Mouse (Mus musculus) erythroblast, adult 5-6 weeks (primary cell): ENCODE measurements around the gene Ctcf. TPM values are rescaled to one million over a fixed set of nuclear protein-coding genes. Genes with fewer than 3 reads are reported as not detected.

Experiments used
- ATAC-seq: replicated peaks from 2 replicates; pipeline ENCODE4 v1.8.0; 2016; ENCODE audit warnings: moderate number of reproducible peaks, mild to moderate bottlenecking, moderate TSS enrichment, inconsistent platforms; ENCODE audit not compliant: poor library complexity, low FRiP score, severe bottlenecking
- total RNA-seq, 2 experiments: library from RNA; stranded (forward) in 1 of 2; stranded (reverse) in 1 of 2; fragments of 150-400 nt in 1 of 2; fragments of 200-764, 138-1000 nt in 1 of 2; gene quantifications; 2 replicates each; pipeline versions ENCODE4 v1.2.3 to v1.2.4; 2015 to 2017; ENCODE audit warnings: low replicate concordance in 2 of 2

Ctcf gene
- total RNA-seq, 2 experiments from 2014 or later, result 68.8 to 81.5 TPM

- no peak for ATAC-seq
These were observed 22.4 kb upstream of the Ctcf start for GRCm38 (mm10) chr8:105613830-105614511.

GRCm38 (mm10) chr8:105615942-105616341 lies 20.4 kb upstream of the Ctcf start:
- no peak for ATAC-seq

DNA sequence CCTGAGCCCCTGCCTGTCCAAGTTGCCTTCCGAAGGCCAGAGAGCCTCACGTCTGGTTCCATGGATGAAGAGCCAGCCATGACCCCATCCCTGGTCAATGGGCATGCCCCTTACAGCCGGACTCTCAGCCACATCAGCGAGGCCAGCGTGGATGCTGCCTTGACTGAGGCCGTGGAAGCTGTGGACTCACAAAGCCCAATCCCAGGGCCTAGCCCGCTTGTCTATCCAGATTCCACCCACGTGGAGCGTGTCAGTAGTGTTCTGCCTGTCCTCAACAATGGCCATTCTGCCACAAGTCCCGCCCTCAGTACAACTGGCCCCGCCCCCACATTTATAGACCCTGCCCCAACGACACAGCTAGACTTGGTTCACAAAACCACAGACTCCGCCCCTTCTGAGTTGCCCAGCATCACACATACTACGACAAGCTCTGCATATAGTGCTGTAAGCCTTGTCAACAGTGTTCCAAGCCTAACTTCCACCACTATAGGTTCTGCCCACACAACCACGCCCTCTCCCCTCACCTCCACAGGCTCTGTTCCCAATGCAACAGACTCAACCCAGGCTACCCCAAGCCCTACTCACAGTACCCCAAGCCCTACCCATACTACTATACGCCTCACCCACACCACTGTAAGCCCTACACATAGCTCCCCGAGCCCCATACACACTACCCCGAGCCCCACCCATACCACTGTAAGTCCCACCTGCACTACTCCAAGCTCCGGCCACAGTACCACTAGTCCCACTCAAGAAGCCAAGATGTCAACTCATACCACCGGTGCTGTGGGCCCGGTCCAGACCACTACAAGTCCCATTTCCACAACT lies 18.7 kb upstream of the Ctcf start:
- ATAC-seq, result no peak

DNA sequence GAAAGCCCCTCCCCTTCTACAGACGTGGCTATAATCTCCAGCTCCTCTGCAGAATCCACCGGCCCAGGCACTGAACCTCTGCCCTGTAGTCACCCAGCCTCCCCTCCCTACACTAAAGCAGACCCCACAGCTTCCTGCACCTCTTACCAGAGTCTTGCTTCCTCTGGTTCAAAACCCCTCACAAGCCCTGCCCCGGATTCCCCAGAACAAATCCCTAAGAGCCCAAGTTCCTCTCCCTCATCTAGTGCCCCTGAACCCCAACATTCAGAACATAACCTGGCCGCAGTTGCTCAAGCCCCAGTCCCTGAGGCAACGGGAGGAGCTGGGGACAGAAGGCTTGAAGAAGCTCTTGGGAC lies 18.1 kb upstream of the Ctcf start:
- no peak for ATAC-seq

GRCm38 (mm10) chr8:105618892-105619591 lies 17.3 kb upstream of the Ctcf start:
- no peak for ATAC-seq

DNA sequence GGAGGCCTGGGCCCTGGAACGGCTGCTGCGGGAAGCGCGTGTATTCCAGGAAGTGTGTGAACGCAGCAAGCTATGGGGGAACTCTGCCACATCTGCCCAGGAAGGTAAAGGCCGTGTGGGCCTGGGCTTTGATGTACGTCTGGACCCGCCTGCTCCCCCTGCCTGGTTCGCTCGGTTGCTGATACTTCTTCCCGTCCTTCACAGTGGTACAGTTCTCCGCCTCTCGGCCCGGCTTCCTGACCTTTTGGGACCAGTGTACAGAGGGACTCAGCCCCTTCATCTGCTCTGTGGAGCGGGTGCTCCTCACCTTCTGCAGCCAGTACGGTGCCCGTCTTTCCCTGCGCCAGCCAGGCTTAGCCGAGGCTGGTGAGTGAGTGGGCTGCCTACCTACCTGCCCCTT lies 16.2 kb upstream of the Ctcf start:
- no peak for ATAC-seq

DNA sequence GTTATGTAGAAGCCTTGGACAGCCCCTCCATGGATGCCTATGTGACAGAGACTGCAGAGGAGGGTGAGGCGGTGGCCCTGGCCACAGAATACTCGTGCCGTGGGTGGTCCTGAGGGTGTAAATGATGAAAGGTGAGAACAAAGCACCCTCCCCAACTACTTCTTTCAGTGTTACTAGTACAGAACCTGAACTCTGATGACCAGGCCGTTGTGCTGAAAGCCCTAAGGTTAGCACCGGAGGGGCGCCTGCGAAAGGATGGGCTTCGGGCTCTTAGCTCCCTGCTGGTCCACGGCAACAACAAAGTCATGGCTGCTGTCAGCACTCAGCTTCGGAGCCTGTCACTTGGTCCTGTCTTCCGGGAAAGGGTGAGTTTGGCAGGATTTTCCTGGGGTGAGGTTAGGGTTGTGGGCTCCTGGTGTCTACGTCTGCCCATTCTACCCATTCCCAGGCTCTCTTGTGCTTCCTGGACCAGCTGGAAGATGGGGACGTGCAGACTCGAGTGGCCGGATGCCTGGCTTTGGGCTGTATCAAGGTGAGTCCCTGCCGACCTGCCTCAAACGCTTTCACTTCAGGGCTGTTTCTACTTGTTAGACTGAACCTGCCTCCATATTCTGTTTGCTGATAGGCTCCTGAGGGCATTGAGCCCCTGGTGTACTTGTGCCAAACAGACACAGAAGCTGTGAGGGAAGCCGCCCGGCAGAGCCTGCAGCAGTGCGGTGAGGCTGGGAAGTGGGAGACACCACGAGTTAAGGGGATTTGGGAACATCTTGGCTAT lies 15.2 kb upstream of the Ctcf start:
- no peak for ATAC-seq

DNA sequence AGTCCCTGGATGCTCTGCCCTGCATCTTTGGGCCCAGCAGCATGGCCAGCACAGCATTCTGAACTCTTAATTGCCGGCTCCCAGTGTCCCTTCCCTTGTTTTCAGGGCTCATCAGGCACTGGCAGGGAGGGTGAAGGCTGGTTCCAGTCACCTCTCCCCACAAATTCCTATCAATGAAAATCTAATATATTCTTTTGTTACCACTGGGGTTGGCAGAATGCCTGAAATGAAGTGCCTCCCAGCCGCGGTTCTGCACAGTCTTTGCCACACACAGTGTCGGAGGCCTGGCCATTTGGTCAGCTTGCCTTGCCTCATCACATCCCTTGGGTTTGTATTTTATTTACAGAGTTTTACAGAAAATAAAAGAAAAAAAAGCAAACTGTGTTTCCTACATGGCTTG lies 14.5 kb upstream of the Ctcf start:
- ATAC-seq, result no peak

DNA sequence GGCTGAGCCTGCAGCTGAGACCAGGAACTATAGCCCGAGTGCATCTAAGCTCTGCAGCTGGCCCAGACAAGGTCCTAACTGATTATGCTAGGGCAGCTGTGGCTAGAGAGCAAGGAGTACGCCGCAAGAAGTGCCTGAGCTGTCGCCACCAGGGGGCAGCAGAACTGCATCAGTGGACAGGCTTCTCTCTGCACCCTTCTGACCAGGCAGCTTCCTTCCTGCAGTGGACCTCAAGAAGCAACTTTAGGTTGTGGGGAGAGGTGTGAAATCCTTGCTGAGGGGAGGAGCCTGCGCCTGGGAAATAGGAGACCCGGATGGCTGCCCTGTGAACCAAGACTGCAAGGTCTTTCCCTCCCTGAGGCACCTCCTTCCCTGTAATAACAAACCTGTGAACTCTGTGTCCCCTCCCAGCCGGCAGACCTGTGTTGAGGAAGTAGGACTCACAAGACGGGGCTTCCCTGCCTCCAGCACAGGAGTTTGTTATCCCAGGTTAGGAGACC lies 13.9 kb upstream of the Ctcf start:
- peak; percentile 87 for ATAC-seq

DNA sequence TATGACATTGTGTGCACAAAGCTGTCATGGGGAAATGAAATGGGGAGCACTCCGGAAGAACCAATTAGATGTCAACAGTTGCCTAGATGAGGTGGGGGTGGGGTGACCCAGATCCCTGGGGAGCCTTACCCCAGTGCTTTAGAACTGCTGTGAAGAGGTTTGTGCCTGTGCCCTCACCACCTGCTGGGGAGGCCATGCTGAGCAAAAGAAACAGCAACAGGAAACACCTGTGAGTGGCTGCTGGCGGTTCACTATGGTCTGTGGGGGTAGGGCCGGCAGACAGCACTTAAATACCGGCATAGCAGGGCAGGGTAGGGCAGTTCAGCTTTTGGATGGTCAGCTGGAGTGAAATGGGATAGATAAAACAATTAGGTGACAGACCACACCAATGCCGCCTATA lies 13.2 kb upstream of the Ctcf start:
- ATAC-seq, result no peak

- ATAC-seq, result no peak
These were observed 12.6 kb upstream of the Ctcf start for GRCm38 (mm10) chr8:105623679-105624245.

DNA sequence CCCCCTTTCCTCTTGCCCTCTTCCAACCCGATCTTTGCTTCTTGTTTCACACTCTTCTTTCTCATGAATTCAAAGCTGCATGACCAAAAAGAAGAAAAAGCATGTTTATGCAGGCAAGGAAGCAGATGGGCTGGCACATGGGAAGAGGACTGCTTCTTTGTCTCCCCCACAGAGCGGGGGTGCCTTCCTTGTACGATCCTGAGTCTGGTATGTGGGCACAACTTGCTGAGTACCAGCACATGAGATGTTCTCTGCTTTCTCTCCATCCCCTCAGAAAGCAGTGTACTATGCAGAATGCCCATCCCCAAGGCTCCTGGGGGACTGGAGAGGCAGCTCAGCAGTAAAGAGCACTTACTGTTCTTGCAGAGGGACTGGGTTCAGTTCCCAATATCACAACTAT lies 12.0 kb upstream of the Ctcf start:
- no peak for ATAC-seq

DNA sequence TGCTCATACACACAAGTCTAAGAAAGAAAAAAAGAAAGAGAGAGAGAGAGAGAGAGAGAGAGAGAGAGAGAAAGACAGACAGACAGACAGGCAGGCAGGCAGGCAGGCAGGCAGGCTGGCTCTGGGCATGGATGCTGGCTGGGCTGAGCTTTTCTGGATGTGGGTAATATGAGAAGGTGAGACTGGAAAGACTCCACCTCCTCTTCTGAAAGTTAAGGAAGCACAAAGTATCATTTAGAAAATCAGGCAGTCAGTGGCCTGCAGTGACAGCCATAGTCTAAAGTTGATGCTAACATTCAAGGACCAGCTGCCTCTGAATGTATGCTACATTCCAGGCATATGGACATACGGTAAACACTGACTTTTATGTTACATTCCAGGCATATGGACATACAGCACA lies 11.5 kb upstream of the Ctcf start:
- no peak for ATAC-seq

- ATAC-seq, result no peak
These were observed 10.3 kb upstream of the Ctcf start for GRCm38 (mm10) chr8:105626086-105626485.

DNA sequence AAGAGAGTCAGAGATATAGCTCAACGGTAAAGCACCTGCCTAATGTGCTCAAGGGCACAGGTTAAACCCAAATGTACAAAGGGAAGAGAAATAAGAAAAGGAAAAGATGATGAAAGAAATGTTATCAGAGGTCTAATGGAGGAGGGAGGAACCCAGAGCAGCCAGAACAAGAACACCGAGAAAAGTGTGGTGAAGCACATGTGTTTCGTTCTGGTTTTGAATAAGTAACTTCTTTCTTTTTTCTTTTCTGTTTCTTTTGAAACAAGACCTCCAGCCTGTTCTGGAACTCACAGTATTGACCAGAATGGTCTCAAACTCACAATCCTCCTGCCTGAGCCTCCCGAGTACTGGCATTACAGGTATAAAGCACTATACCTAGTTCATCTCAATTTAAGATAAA lies 7.0 kb upstream of the Ctcf start:
- no peak for ATAC-seq

- ATAC-seq, result no peak
These were observed 1.5 kb upstream of the Ctcf start for GRCm38 (mm10) chr8:105634771-105635458.

- no peak; the same call in 1 of the 2 replicates for ATAC-seq
These were observed 887 bp upstream of the Ctcf start for GRCm38 (mm10) chr8:105635481-105635880.

DNA sequence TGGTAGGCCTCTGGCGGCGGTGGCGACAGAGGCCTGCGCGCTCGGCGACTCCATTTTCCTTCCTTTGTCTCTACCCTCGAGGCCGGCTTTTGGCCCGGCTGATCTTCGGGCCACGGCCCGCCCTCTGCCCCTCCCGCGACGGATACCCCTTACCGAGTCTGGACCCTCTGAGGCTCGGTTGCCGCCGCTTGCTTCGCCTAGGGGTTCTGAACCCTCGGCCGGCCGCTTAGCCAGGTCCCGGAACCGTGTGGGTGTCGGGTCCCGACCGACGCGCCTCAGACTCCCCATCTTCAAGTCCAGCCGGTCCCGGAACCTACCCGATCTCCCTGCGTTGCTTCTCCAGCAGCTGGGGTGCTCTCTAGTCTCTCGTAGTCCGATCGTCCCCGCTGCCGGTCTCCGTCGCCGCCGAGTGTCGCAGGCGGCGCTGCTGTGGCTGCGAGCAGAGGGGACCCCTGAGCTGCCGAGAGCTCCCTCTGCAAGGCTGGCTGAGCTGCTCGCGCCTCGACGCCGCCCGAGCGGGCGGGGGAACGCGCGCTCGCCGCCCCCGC lies 669 bp downstream of the Ctcf start, which contains the start of gene Agrp:
Gene Agrp (minus strand): TSS at position 431 of the 548 bp plus-strand sequence.
- peak; percentile 29 for ATAC-seq

- peak; percentile 36; the same call in 1 of the 2 replicates for ATAC-seq
These were observed 1.3 kb downstream of the Ctcf start for GRCm38 (mm10) chr8:105637601-105638041.
